Mouse (Mus musculus) C2C12 (cell line): ENCODE results near the gene C2cd5. TPM values are rescaled to one million over a fixed set of nuclear protein-coding genes. Genes with fewer than 3 reads are reported as not detected.

Experiments used
- H3K27me3 ChIP-seq: one replicate; pipeline ENCODE4 v1.6.1; 2011; ENCODE audit not compliant: control insufficient read depth, insufficient read depth, insufficient read length
- H3K36me3 ChIP-seq: one replicate; pipeline ENCODE4 v1.6.1; 2011; ENCODE audit not compliant: control insufficient read depth, insufficient read depth
- H3K4me3 ChIP-seq: one replicate; pipeline ENCODE4 v1.5.1; 2011; ENCODE audit warnings: mild to moderate bottlenecking, control low read depth; ENCODE audit not compliant: poor library complexity, insufficient read depth, severe bottlenecking
- H3K79me2 ChIP-seq: one replicate; pipeline ENCODE4 v1.6.1; 2011; ENCODE audit not compliant: control insufficient read depth, insufficient read depth
- H3K79me3 ChIP-seq: one replicate; pipeline ENCODE4 v1.6.1; 2011; ENCODE audit warnings: low read depth, control low read depth
- H3ac ChIP-seq: one replicate; pipeline ENCODE3; 2011; ENCODE audit warnings: low read depth; ENCODE audit not compliant: control insufficient read depth, insufficient read length
- CEBPB ChIP-seq: IDR thresholded peaks from one replicate; pipeline ENCODE4 v1.6.1; 2011; ENCODE audit warnings: low read depth, mild to moderate bottlenecking, control low read depth, moderate library complexity
- CTCF ChIP-seq: IDR thresholded peaks from one replicate; pipeline ENCODE4 v1.5.1; 2011; ENCODE audit not compliant: control insufficient read depth, insufficient read depth, insufficient read length
- FOSL1 ChIP-seq: IDR thresholded peaks from one replicate; pipeline ENCODE4 v1.8.0; 2011; ENCODE audit warnings: mild to moderate bottlenecking, low read length; ENCODE audit not compliant: poor library complexity, insufficient read depth, severe bottlenecking
- MAX ChIP-seq: IDR thresholded peaks from one replicate; pipeline ENCODE4 v1.6.1; 2011; ENCODE audit warnings: mild to moderate bottlenecking, control low read depth
- MYOD1 ChIP-seq: IDR thresholded peaks from one replicate; pipeline ENCODE4 v1.6.1; 2011; ENCODE audit warnings: low read depth; ENCODE audit not compliant: control insufficient read depth, insufficient read length
- MYOG ChIP-seq: IDR thresholded peaks from one replicate; pipeline ENCODE4 v1.6.1; 2011; ENCODE audit not compliant: control insufficient read depth, insufficient read length; ENCODE audit errors: extremely low read depth
- USF1 ChIP-seq: IDR thresholded peaks from one replicate; pipeline ENCODE4 v1.6.1; 2011; ENCODE audit warnings: low read depth, mild to moderate bottlenecking, control low read depth, moderate library complexity
- polyA plus RNA-seq: library from polyadenylated mRNA; unstranded; fragments of >200 nt; fragmentation: generic; extraction: Trizol; gene quantifications from one replicate; pipeline ENCODE4 v1.2.1, GENCODE M21; 2012; ENCODE audit warnings: missing spikeins

The C2cd5 gene
- polyA plus RNA-seq, 1 experiment: 4.8 TPM

GRCm38 (mm10) chr6:142979665-142980660 is 120.0 kb downstream of the C2cd5 start:
- Histone ChIP-seq H3K27me3 (peaks cover 4% of the 10 kb centered on the region), H3ac (no peak overlapping the region), H3K79me3 (no peaks in the 10 kb centered on the region), H3K36me3 (no peaks in the 10 kb centered on the region), H3K4me3 (no peak overlapping the region), H3K79me2 (no peaks in the 10 kb centered on the region)
- no peak for TF ChIP-seq MAX
- no peak for TF ChIP-seq FOSL1
- TF ChIP-seq CEBPB: no peak
- TF ChIP-seq MYOG: no peak
- no peak for TF ChIP-seq CTCF
- no peak for TF ChIP-seq USF1
- TF ChIP-seq MYOD1: no peak

GRCm38 (mm10) chr6:142977221-142977620 is 122.7 kb downstream of the C2cd5 start:
- no peak overlapping the region for H3ac ChIP-seq
- TF ChIP-seq MYOD1: no peak
- no peak for TF ChIP-seq USF1
- TF ChIP-seq MAX: no peak
- TF ChIP-seq FOSL1: no peak
- TF ChIP-seq MYOG: no peak
- no peak for TF ChIP-seq CEBPB
- TF ChIP-seq CTCF: no peak
- peaks cover 1% of the 10 kb centered on the region for H3K27me3 ChIP-seq

DNA sequence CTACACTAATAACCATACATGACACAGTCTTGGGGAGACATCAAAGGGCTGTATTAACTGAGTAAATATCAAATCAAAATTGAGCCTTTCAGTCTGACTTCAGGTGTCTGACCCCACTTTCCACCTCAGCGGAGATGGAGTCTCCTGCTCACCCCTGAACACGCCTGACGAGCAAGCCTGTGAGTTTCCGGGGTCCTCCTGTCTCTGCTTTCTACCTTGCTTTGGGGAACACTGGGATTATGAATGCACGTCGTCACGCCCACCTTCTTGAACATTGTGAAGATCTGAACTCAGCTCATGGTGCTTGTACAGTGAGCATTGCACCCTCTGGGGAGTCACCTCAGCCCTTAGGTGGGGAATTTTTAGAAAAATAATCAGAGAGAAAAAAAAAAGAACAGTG is 126.7 kb downstream of the C2cd5 start:
- Histone ChIP-seq H3ac (no peak overlapping the region), H3K79me3 (no peaks in the 10 kb centered on the region), H3K27me3 (no peaks in the 10 kb centered on the region), H3K79me2 (no peaks in the 10 kb centered on the region), H3K4me3 (no peak overlapping the region), H3K36me3 (no peaks in the 10 kb centered on the region)
- TF ChIP-seq CTCF: no peak
- no peak for TF ChIP-seq MAX
- no peak for TF ChIP-seq FOSL1
- no peak for TF ChIP-seq CEBPB
- TF ChIP-seq MYOD1: no peak
- TF ChIP-seq MYOG: no peak
- no peak for TF ChIP-seq USF1

More at GRCm38 (mm10) chr6:142977221-142977620, 122.7 kb downstream of the C2cd5 start:
- H3K79me3 ChIP-seq: no peaks in the 10 kb centered on the region
- H3K36me3 ChIP-seq: no peaks in the 10 kb centered on the region
- no peaks in the 10 kb centered on the region for H3K79me2 ChIP-seq
- no peak overlapping the region for H3K4me3 ChIP-seq

GRCm38 (mm10) chr6:142972205-142972604 is 127.7 kb downstream of the C2cd5 start:
- TF ChIP-seq CTCF (no peak), FOSL1 (no peak), CEBPB (no peak), MYOD1 (no peak), MYOG (no peak), MAX (no peak), USF1 (no peak)
- Histone ChIP-seq H3K4me3 (no peak overlapping the region), H3K27me3 (no peaks in the 10 kb centered on the region), H3K79me2 (no peaks in the 10 kb centered on the region), H3K79me3 (no peaks in the 10 kb centered on the region), H3ac (no peak overlapping the region), H3K36me3 (no peaks in the 10 kb centered on the region)

GRCm38 (mm10) chr6:142967407-142967806 is 132.5 kb downstream of the C2cd5 start:
- Histone ChIP-seq H3K4me3 (no peak overlapping the region), H3K36me3 (no peaks in the 10 kb centered on the region), H3K27me3 (peaks cover 26% of the 10 kb centered on the region), H3ac (no peak overlapping the region), H3K79me3 (no peaks in the 10 kb centered on the region), H3K79me2 (no peaks in the 10 kb centered on the region)
- TF ChIP-seq CTCF (no peak), MYOD1 (no peak), MYOG (no peak)
